Mouse (Mus musculus) MEL (cell line): ENCODE data around the gene Fbxw4. TPM values are rescaled to one million over a fixed set of nuclear protein-coding genes. Genes with fewer than 3 reads are reported as not detected.

Experiments
- DNase-seq: peaks from one replicate; pipeline ENCODE4 v3.0.0; 2011; ENCODE audit warnings: low read depth, low spot score
- H3K27ac ChIP-seq: 2 replicates; pipeline ENCODE4 v1.5.1; 2012; ENCODE audit warnings: low read depth, mild to moderate bottlenecking, control low read depth, low read length, moderate library complexity; ENCODE audit not compliant: control insufficient read depth
- H3K27me3 ChIP-seq, 2 experiments: fragments of 150-350 bp in 1 of 2; sonication (generic) in 1 of 2; 2 replicates each; pipeline ENCODE4 v1.6.1; 2012; ENCODE audit warnings: low read length in 2 of 2, mild to moderate bottlenecking in 2 of 2, improper control_type of control experiment in 1 of 2, moderate library complexity in 1 of 2; ENCODE audit not compliant: insufficient read depth in 2 of 2, control insufficient read depth in 1 of 2
- H3K36me3 ChIP-seq, 2 experiments: 2 replicates each; pipeline ENCODE4 v1.6.1; 2012 to 2014; ENCODE audit warnings: low read length in 2 of 2, improper control_type of control experiment in 1 of 2, inconsistent platforms in 1 of 2, mild to moderate bottlenecking in 1 of 2; ENCODE audit not compliant: insufficient read depth in 2 of 2, control insufficient read depth in 1 of 2
- H3K4me1 ChIP-seq, 2 experiments: fragments of 150-350 bp in 1 of 2; sonication (generic) in 1 of 2; 2 replicates each; pipeline ENCODE4 v1.6.1; 2012; ENCODE audit warnings: low read length in 2 of 2, improper control_type of control experiment in 1 of 2, mild to moderate bottlenecking in 1 of 2; ENCODE audit not compliant: insufficient read depth in 2 of 2, control insufficient read depth in 1 of 2
- H3K4me3 ChIP-seq, 2 experiments: fragments of 150-350 bp in 1 of 2; sonication (generic) in 1 of 2; 2 replicates each; pipeline ENCODE4 v1.5.1; 2012; ENCODE audit warnings: low read depth in 2 of 2, low read length in 2 of 2, mild to moderate bottlenecking in 2 of 2, moderate library complexity in 2 of 2, control low read depth in 1 of 2, improper control_type of control experiment in 1 of 2; ENCODE audit not compliant: control insufficient read depth in 1 of 2, insufficient read depth in 1 of 2
- H3K79me2 ChIP-seq: 2 replicates; pipeline ENCODE4 v1.6.1; 2012; ENCODE audit warnings: mild to moderate bottlenecking, low read length, moderate library complexity; ENCODE audit not compliant: control insufficient read depth, poor library complexity, insufficient read depth
- H3K9ac ChIP-seq: 2 replicates; pipeline ENCODE4 v1.6.1; 2012; ENCODE audit warnings: low read depth, mild to moderate bottlenecking, control low read depth, low read length, moderate library complexity; ENCODE audit not compliant: control insufficient read depth, poor library complexity, severe bottlenecking
- H3K9me3 ChIP-seq: fragments of 150-350 bp; sonication (generic); replicated peaks from 2 replicates; pipeline ENCODE4 v1.6.1; 2012; ENCODE audit warnings: mild to moderate bottlenecking, low read length, improper control_type of control experiment, moderate library complexity; ENCODE audit not compliant: insufficient read depth
- CHD1 ChIP-seq: IDR thresholded peaks from 2 replicates; pipeline ENCODE4 v1.6.1; 2012; ENCODE audit warnings: low read depth, mild to moderate bottlenecking, inconsistent platforms, low read length, improper control_type of control experiment
- CTCF ChIP-seq, 3 experiments: IDR thresholded peaks in 2 of 3; conservative IDR thresholded peaks in 1 of 3; 2 replicates each; pipeline ENCODE4 v1.5.1; 2011 to 2012; ENCODE audit warnings: low read length in 3 of 3, low read depth in 2 of 3, mild to moderate bottlenecking in 2 of 3, improper control_type of control experiment in 1 of 3, inconsistent platforms in 1 of 3, mixed read lengths in 1 of 3, moderate library complexity in 1 of 3; ENCODE audit not compliant: control insufficient read depth in 1 of 3, insufficient read depth in 1 of 3, poor library complexity in 1 of 3, severe bottlenecking in 1 of 3
- EP300 ChIP-seq, 2 experiments: IDR thresholded peaks; 2 replicates each; pipeline ENCODE4 v1.6.1; 2011; ENCODE audit warnings: improper control_type of control experiment in 2 of 2, low read length in 2 of 2, low read depth in 1 of 2, mild to moderate bottlenecking in 1 of 2
- JUND ChIP-seq: IDR thresholded peaks from 2 replicates; pipeline ENCODE4 v1.6.1; 2011; ENCODE audit warnings: low read depth, mild to moderate bottlenecking, improper control_type of control experiment, low read length
- KAT2A ChIP-seq: conservative IDR thresholded peaks from 2 replicates; pipeline ENCODE4 v1.6.1; 2012; ENCODE audit warnings: low read depth, low read length, improper control_type of control experiment, inconsistent platforms
- MAFK ChIP-seq: IDR thresholded peaks from 2 replicates; pipeline ENCODE4 v1.6.1; 2011; ENCODE audit warnings: low read depth, mild to moderate bottlenecking, low read length, improper control_type of control experiment, borderline replicate concordance
- MAX ChIP-seq: IDR thresholded peaks from 2 replicates; pipeline ENCODE4 v1.6.1; 2011; ENCODE audit warnings: low read length, improper control_type of control experiment
- MAZ ChIP-seq: IDR thresholded peaks from 2 replicates; pipeline ENCODE4 v1.6.1; 2012; ENCODE audit warnings: low read depth, mild to moderate bottlenecking, inconsistent platforms, low read length, improper control_type of control experiment
- MXI1 ChIP-seq: IDR thresholded peaks from 2 replicates; pipeline ENCODE4 v1.6.1; 2011; ENCODE audit warnings: mild to moderate bottlenecking, low read depth, low read length, improper control_type of control experiment
- NELFE ChIP-seq: IDR thresholded peaks from 2 replicates; pipeline ENCODE4 v1.6.1; 2011; ENCODE audit warnings: low read depth, low read length, improper control_type of control experiment
- NRF1 ChIP-seq: IDR thresholded peaks from 2 replicates; pipeline ENCODE4 v1.6.1; 2014; ENCODE audit warnings: low read depth, mild to moderate bottlenecking, inconsistent platforms, low read length, improper control_type of control experiment, moderate library complexity; ENCODE audit not compliant: poor library complexity, insufficient read depth, severe bottlenecking
- RAD21 ChIP-seq: IDR thresholded peaks from 2 replicates; pipeline ENCODE4 v1.6.1; 2011; ENCODE audit warnings: mild to moderate bottlenecking, low read depth, low read length, improper control_type of control experiment
- RCOR1 ChIP-seq: IDR thresholded peaks from 2 replicates; pipeline ENCODE4 v1.6.1; 2012; ENCODE audit warnings: low read depth, mild to moderate bottlenecking, inconsistent platforms, low read length, improper control_type of control experiment
- SIN3A ChIP-seq: IDR thresholded peaks from 2 replicates; pipeline ENCODE4 v1.6.1; 2012; ENCODE audit warnings: low read length, improper control_type of control experiment, inconsistent platforms
- SMC3 ChIP-seq: IDR thresholded peaks from 2 replicates; pipeline ENCODE4 v1.6.1; 2011; ENCODE audit warnings: low read depth, low read length, improper control_type of control experiment
- TAL1 ChIP-seq: IDR thresholded peaks from 2 replicates; pipeline ENCODE4 v1.6.1; 2012; ENCODE audit warnings: mild to moderate bottlenecking, inconsistent platforms, low read length, moderate library complexity, mixed read lengths
- TCF12 ChIP-seq: IDR thresholded peaks from 2 replicates; pipeline ENCODE4 v1.6.1; 2014; ENCODE audit warnings: low read depth, mild to moderate bottlenecking, inconsistent platforms, low read length, improper control_type of control experiment, moderate library complexity
- USF2 ChIP-seq, 2 experiments: IDR thresholded peaks; 2 replicates each; pipeline ENCODE4 v1.6.1; 2011 to 2012; ENCODE audit warnings: improper control_type of control experiment in 2 of 2, low read length in 2 of 2, borderline replicate concordance in 1 of 2, inconsistent platforms in 1 of 2, low read depth in 1 of 2, mild to moderate bottlenecking in 1 of 2; ENCODE audit not compliant: insufficient read depth in 1 of 2
- ZMIZ1 ChIP-seq: IDR thresholded peaks from 2 replicates; pipeline ENCODE4 v1.6.1; 2012; ENCODE audit warnings: low read depth, mild to moderate bottlenecking, inconsistent platforms, low read length, improper control_type of control experiment, moderate library complexity
- ZNF384 ChIP-seq: IDR thresholded peaks from 2 replicates; pipeline ENCODE4 v1.6.1; 2012; ENCODE audit warnings: low read depth, mild to moderate bottlenecking, inconsistent platforms, low read length, improper control_type of control experiment
- polyA plus RNA-seq, 2 experiments: library from polyadenylated mRNA; stranded (reverse) in 1 of 2; unstranded in 1 of 2; fragments of >175 nt in 1 of 2; fragments of >200 nt in 1 of 2; gene quantifications; 2 replicates each; pipeline versions ENCODE4 v1.2.1 to v1.2.4; 2012; ENCODE audit warnings: low replicate concordance in 2 of 2, low read depth in 1 of 2; ENCODE audit not compliant: insufficient read length in 2 of 2, insufficient read depth in 1 of 2, missing spikeins in 1 of 2
- total RNA-seq: library from RNA; depleted of rRNA; stranded (reverse); fragments of 300-350 nt; gene quantifications from 2 replicates; pipeline ENCODE4 v1.2.3, GENCODE M21; 2012

Gene Fbxw4
- total and polyA plus RNA-seq, 3 experiments: 12.4 to 45.3 TPM; not detected in 1

GRCm38 (mm10) chr19:45629219-45629618 is 30.9 kb downstream of the Fbxw4 start:
- TF ChIP-seq TAL1 (no peak), JUND (no peak), MAX (no peak), RAD21 (peak; percentile 32), MAFK (no peak), ZNF384 (no peak), MAZ (no peak), CTCF (IDR thresholded peaks at IDR 0.05 in 2 of 3, conservative IDR thresholded peaks at IDR 0.05 in 1 of 3; ENCODE audit: control insufficient read depth in 1 of 3, insufficient read depth in 1 of 3, low read depth in 2 of 3, low read length in 3 of 3, poor library complexity in 1 of 3, severe bottlenecking in 1 of 3) (peak; percentile 28 to 69 (median 42); a peak in 5 of 6 replicates), SMC3 (peak; percentile 69), SIN3A (no peak)
- H3K36me3 ChIP-seq: no peaks in the 10 kb centered on the region; a peak in 1 of 4 replicates
- no peak overlapping the region for H3K4me3 ChIP-seq
- no peaks in the 10 kb centered on the region for H3K9me3 ChIP-seq
- H3K79me2 ChIP-seq: no peaks in the 10 kb centered on the region
- H3K27ac ChIP-seq: no peak overlapping the region
- DNase-seq: peak; percentile 58
- H3K27me3 ChIP-seq: no peaks in the 10 kb centered on the region
- no peak overlapping the region for H3K9ac ChIP-seq
- no peaks in the 10 kb centered on the region for H3K4me1 ChIP-seq

- TF ChIP-seq NRF1 (no peak), NELFE (no peak), USF2 (IDR thresholded peaks at IDR 0.05; ENCODE audit: borderline replicate concordance in 1 of 2, insufficient read depth in 1 of 2, low read depth in 1 of 2, low read length in 2 of 2) (no peak), TCF12 (no peak), SMC3 (no peak), ZMIZ1 (no peak), CHD1 (no peak)
- TF ChIP-seq, all 39 proteins: peak for 0
- no peaks in the 10 kb centered on the region for H3K27me3 ChIP-seq
- no peak for DNase-seq
- H3K9ac ChIP-seq: no peak overlapping the region
- no peaks in the 10 kb centered on the region; a peak in 1 of 4 replicates for H3K36me3 ChIP-seq
- H3K9me3 ChIP-seq: no peaks in the 10 kb centered on the region
- no peak overlapping the region for H3K4me3 ChIP-seq
- H3K79me2 ChIP-seq: no peaks in the 10 kb centered on the region
- no peak overlapping the region for H3K27ac ChIP-seq
- H3K4me1 ChIP-seq: no peaks in the 10 kb centered on the region
Observed at GRCm38 (mm10) chr19:45628649-45629048, 31.5 kb downstream of the Fbxw4 start.

DNA sequence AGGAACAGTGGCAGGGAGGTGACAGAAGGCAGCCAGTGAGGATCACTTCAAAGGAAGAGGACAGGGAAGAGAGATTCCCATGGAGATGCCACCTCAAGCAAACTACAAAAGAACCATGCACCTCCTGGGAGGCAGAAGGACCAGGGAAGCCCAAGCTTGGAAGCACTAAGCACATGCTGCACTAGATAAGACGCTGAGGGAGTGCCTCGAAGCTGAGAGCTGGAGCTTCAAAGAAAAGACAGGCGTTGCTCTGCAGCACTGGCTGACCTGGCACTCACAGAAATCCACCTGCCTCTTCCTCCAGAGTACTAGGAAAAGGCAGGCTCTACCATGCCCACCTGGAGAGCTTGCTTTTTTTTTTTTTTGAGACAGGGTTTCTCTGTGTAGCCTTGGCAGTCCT is 33.1 kb downstream of the Fbxw4 start:
- Histone ChIP-seq H3K36me3 (no peaks in the 10 kb centered on the region; a peak in 1 of 4 replicates), H3K9ac (no peak overlapping the region), H3K27ac (no peak overlapping the region), H3K27me3 (no peaks in the 10 kb centered on the region), H3K79me2 (no peaks in the 10 kb centered on the region), H3K9me3 (no peaks in the 10 kb centered on the region), H3K4me1 (no peaks in the 10 kb centered on the region), H3K4me3 (no peak overlapping the region)
- TF ChIP-seq EP300 (IDR thresholded peaks at IDR 0.05; ENCODE audit: low read depth in 1 of 2, low read length in 2 of 2): no peak
- TF ChIP-seq RCOR1: no peak
- TF ChIP-seq KAT2A: no peak
- TF ChIP-seq MXI1: no peak
- TF ChIP-seq MAZ: no peak
- TF ChIP-seq TCF12: no peak
- DNase-seq: no peak
